Mouse (Mus musculus) liver, postnatal 0 days (tissue): Measurements from ENCODE around the gene Fa2h. TPM values are rescaled to one million over a fixed set of nuclear protein-coding genes. Genes with fewer than 3 reads are reported as not detected.

Experiments used
- ATAC-seq: fragments of 200-750 bp; cut with Nextera tagmentation; 2 replicates; pipeline ENCODE4 v1.8.0; 2017; ENCODE audit warnings: mild to moderate bottlenecking, moderate library complexity
- DNase-seq: peaks from one replicate; pipeline ENCODE4 v3.0.0-alpha.2; 2016
- H3K27ac ChIP-seq: fragments of 300-500 bp; sonication (generic); 2 replicates; pipeline ENCODE4 v1.5.1; 2014; ENCODE audit warnings: antibody characterized with exemption, moderate library complexity, mild to moderate bottlenecking, low read depth
- H3K27me3 ChIP-seq: fragments of 300-500 bp; sonication (generic); 2 replicates; pipeline ENCODE4 v1.6.1; 2014; ENCODE audit warnings: low read length, control low read depth, mixed read lengths; ENCODE audit not compliant: insufficient read depth
- H3K36me3 ChIP-seq: fragments of 300-500 bp; sonication (generic); replicated peaks from 2 replicates; pipeline ENCODE4 v1.6.1; 2014; ENCODE audit warnings: mild to moderate bottlenecking, control low read depth, low read length, moderate library complexity, mixed read lengths; ENCODE audit not compliant: insufficient read depth
- H3K4me1 ChIP-seq: fragments of 300-500 bp; sonication (generic); 2 replicates; pipeline ENCODE4 v1.6.1; 2014; ENCODE audit warnings: antibody characterized with exemption, mild to moderate bottlenecking, control low read depth; ENCODE audit not compliant: insufficient read depth
- H3K4me2 ChIP-seq: fragments of 300-500 bp; sonication (generic); 2 replicates; pipeline ENCODE4 v1.6.1; 2014; ENCODE audit warnings: low read depth, mild to moderate bottlenecking, low read length, moderate library complexity, mixed read lengths
- H3K4me3 ChIP-seq: fragments of 300-500 bp; sonication (generic); 2 replicates; pipeline ENCODE4 v1.5.1; 2014; ENCODE audit warnings: low read depth, low read length
- H3K9ac ChIP-seq: fragments of 300-500 bp; sonication (generic); replicated peaks from 2 replicates; pipeline ENCODE4 v1.6.1; 2014; ENCODE audit warnings: mild to moderate bottlenecking, moderate library complexity
- H3K9me3 ChIP-seq: fragments of 300-500 bp; sonication (generic); 2 replicates; pipeline ENCODE4 v1.6.1; 2016; ENCODE audit warnings: mild to moderate bottlenecking, control low read depth, low read length, mixed read lengths
- CTCF ChIP-seq: sonication (generic); IDR thresholded peaks from 2 replicates; pipeline ENCODE4 v1.5.1; 2016; ENCODE audit warnings: antibody characterized with exemption, low read depth
- EP300 ChIP-seq: IDR thresholded peaks from 2 replicates; pipeline ENCODE4 v1.6.1; 2016; ENCODE audit warnings: antibody characterized with exemption, low read depth, mild to moderate bottlenecking
- WGBS: fragments of 180-500 bp; shearing (Covaris S2); extraction: QIAGEN DNeasy Blood & Tissue Kit; methylation state at CpG from one replicate; pipeline ENCODE4 v1.1.7; 2014; ENCODE audit not compliant: insufficient replicate concordance; 5-methylcytosine and 5-hydroxymethylcytosine counted together
- polyA plus RNA-seq: library from polyadenylated mRNA; unstranded; fragments of >200 nt; fragmentation: Nextera tagmentation; extraction: Ambion mirVana; gene quantifications from 2 replicates; pipeline ENCODE4 v1.2.1, GENCODE M21; 2015

Gene Fa2h
- polyA plus RNA-seq, 1 experiment from 2014 or later = 0.25 TPM

DNA sequence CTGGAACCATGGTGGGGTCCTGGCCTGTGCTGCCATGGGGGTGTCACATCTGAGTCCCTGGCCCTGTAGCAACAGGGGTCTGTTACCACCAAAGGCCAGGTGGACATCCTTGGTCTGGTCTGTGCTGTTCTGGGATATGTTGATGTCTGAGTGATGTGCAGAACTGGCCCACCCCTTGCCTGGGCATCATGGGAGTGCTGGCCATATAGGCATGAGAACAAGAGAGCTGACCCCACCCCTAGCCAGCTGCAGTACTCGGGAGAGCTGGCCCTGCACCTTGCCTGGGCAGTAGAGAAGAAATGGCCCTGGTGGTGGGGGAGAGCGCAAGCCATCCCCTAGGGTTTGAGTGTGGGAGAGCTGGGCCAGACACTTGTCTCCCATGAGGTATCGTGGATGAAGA is 25.5 kb upstream of the Fa2h start:
- Histone ChIP-seq H3K4me3 (no peak overlapping the region), H3K4me1 (no peaks in the 10 kb centered on the region), H3K4me2 (no peak overlapping the region), H3K9me3 (no peaks in the 10 kb centered on the region), H3K36me3 (no peaks in the 10 kb centered on the region), H3K27ac (no peak overlapping the region), H3K27me3 (no peaks in the 10 kb centered on the region), H3K9ac (no peak overlapping the region)
- 79% methylated on average over 3 of the region's 3 CpGs for WGBS
- DNase-seq = no peak
- TF ChIP-seq EP300 (no peak), CTCF (no peak)
- ATAC-seq = no peak

DNA sequence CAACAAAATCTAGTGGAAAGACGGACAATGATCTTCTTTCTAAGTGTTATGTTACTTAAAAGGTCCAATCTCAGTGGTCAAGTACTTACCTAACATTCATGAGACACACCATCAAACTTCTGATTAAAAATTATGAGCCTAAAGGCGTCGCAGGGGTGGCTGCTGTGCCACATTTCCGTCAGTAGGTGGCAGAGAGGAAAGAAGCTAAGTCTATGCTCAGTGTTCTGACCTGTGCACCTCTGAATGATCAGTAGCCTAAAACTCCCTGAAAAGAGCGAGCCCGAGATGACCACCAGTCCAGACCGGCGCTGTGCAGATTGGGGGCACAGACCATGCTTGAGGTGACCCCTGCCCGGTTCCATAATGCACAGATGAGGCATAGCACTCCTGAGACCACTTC is 25.0 kb upstream of the Fa2h start:
- 27% methylated on average over 9 of the region's 9 CpGs for WGBS
- Histone ChIP-seq H3K27ac (no peak overlapping the region), H3K9ac (no peak overlapping the region), H3K4me1 (no peaks in the 10 kb centered on the region), H3K4me3 (no peak overlapping the region), H3K36me3 (no peaks in the 10 kb centered on the region), H3K9me3 (no peaks in the 10 kb centered on the region), H3K4me2 (no peak overlapping the region), H3K27me3 (no peaks in the 10 kb centered on the region)
- no peak for ATAC-seq
- DNase-seq = peak; percentile 44
- TF ChIP-seq EP300 = no peak
- peak; percentile 74 for TF ChIP-seq CTCF

GRCm38 (mm10) chr8:111417222-111417621 is 23.6 kb upstream of the Fa2h start:
- ATAC-seq (no peak), DNase-seq (no peak)
- H3K4me2 ChIP-seq = no peak overlapping the region
- no peaks in the 10 kb centered on the region for H3K9me3 ChIP-seq
- H3K4me3 ChIP-seq = no peak overlapping the region
- 65% methylated on average over 10 of the region's 10 CpGs for WGBS
- H3K4me1 ChIP-seq = no peaks in the 10 kb centered on the region
- TF ChIP-seq CTCF (no peak), EP300 (no peak)
- no peaks in the 10 kb centered on the region for H3K27me3 ChIP-seq
- no peaks in the 10 kb centered on the region for H3K36me3 ChIP-seq
- H3K9ac ChIP-seq = no peak overlapping the region
- H3K27ac ChIP-seq = no peak overlapping the region

DNA sequence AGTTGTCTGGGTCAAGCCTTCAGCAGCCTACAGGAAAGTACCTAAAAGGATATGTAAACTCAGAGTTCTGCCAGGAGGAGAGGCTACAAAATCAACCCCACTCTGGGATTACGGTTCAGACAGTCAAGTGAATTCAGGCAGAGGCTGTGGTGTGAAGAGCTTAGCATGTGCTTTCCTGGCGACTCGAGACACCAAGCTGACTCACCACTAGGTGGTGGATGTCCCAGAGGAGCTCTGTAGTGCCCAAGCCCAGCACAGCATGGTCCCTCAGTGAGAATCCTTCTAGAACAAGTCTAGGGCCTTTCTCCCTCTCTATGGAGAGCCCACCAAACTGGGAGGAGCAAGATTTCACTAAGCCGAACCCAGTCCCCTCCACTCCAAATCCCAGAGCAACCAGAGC is 9.8 kb upstream of the Fa2h start:
- Histone ChIP-seq H3K4me2 (no peak overlapping the region), H3K36me3 (no peaks in the 10 kb centered on the region), H3K4me1 (no peaks in the 10 kb centered on the region), H3K27me3 (no peaks in the 10 kb centered on the region), H3K27ac (no peak overlapping the region), H3K9me3 (no peaks in the 10 kb centered on the region), H3K4me3 (no peak overlapping the region), H3K9ac (no peak overlapping the region)
- WGBS = 37% methylated on average over 4 of the region's 4 CpGs
- peak; percentile 57 for TF ChIP-seq CTCF
- TF ChIP-seq EP300 = no peak
- ATAC-seq (no peak), DNase-seq (no peak)

GRCm38 (mm10) chr8:111391268-111391667 is 2.4 kb downstream of the Fa2h start:
- no peak for TF ChIP-seq EP300
- no peak for TF ChIP-seq CTCF
- WGBS = 27% methylated on average over 3 of the region's 3 CpGs
- peak; percentile 16 for ATAC-seq
- H3K9me3 ChIP-seq = no peaks in the 10 kb centered on the region
- peaks cover 5% of the 10 kb centered on the region; the same call in 1 of the 2 replicates for H3K4me1 ChIP-seq
- H3K4me3 ChIP-seq = no peak overlapping the region
- no peak overlapping the region for H3K4me2 ChIP-seq
- no peak overlapping the region for H3K9ac ChIP-seq
- H3K27ac ChIP-seq = no peak overlapping the region
- no peak for DNase-seq
- H3K36me3 ChIP-seq = no peaks in the 10 kb centered on the region
- H3K27me3 ChIP-seq = peaks cover 48% of the 10 kb centered on the region

- Histone ChIP-seq H3K4me2 (no peak overlapping the region), H3K9ac (no peak overlapping the region), H3K9me3 (no peaks in the 10 kb centered on the region), H3K4me3 (no peak overlapping the region), H3K27ac (no peak overlapping the region), H3K4me1 (peaks cover 5% of the 10 kb centered on the region; the same call in 1 of the 2 replicates), H3K36me3 (no peaks in the 10 kb centered on the region), H3K27me3 (peaks cover 44% of the 10 kb centered on the region)
- DNase-seq = no peak
- no peak for TF ChIP-seq EP300
- no peak for ATAC-seq
- WGBS = 80% methylated on average over 2 of the region's 2 CpGs
Observed at GRCm38 (mm10) chr8:111390837-111391236, 2.8 kb downstream of the Fa2h start.

GRCm38 (mm10) chr8:111389581-111389980 is 4.0 kb downstream of the Fa2h start:
- Histone ChIP-seq H3K36me3 (no peaks in the 10 kb centered on the region), H3K4me1 (peaks cover 5% of the 10 kb centered on the region; the same call in 1 of the 2 replicates), H3K4me2 (no peak overlapping the region), H3K27ac (no peak overlapping the region), H3K4me3 (no peak overlapping the region), H3K27me3 (peaks cover 36% of the 10 kb centered on the region), H3K9me3 (no peaks in the 10 kb centered on the region), H3K9ac (no peak overlapping the region)
- ATAC-seq (no peak), DNase-seq (no peak)
- 74% methylated on average over 4 of the region's 4 CpGs for WGBS
- no peak for TF ChIP-seq CTCF
